Mouse (Mus musculus) megakaryocyte progenitor cell, adult 5-6 weeks (primary cell): ENCODE data around the gene Nkain1. TPM values are rescaled to one million over a fixed set of nuclear protein-coding genes. Genes with fewer than 3 reads are reported as not detected.

Experiments
- total RNA-seq, 2 experiments: library from RNA; stranded (forward) in 1 of 2; stranded (reverse) in 1 of 2; fragments of 157-497, 149-512 nt in 1 of 2; fragments of 200-1000 nt in 1 of 2; gene quantifications; 2 replicates each; pipeline versions ENCODE4 v1.2.3 to v1.2.4; 2015 to 2017

The Nkain1 gene
- total RNA-seq, 2 experiments from 2014 or later: 0.17 TPM; not detected in 1

Other genes with a start within 250 kb of the Nkain1 start
- 16.0 and 21.9 TPM in 2 replicates for gene Zcchc17, start 214.2 kb downstream of the Nkain1 start, total RNA-seq (2015)
- 81.3 and 132 TPM in 2 replicates for gene Zcchc17, start 214.2 kb downstream of the Nkain1 start, total RNA-seq (2017)
- 65.9 and 66.0 TPM in 2 replicates for gene Snrnp40, start 214.0 kb downstream of the Nkain1 start, total RNA-seq (2015)
- gene Snrnp40, start 214.0 kb downstream of the Nkain1 start, total RNA-seq (2017): 89.7 and 90.8 TPM in 2 replicates
- 60.2 and 61.5 TPM in 2 replicates for gene Pum1, start 89.1 kb upstream of the Nkain1 start, total RNA-seq (2015)
- 38.1 and 51.2 TPM in 2 replicates for gene Pum1, start 89.1 kb upstream of the Nkain1 start, total RNA-seq (2017)
- 0.69 and 2.0 TPM in 2 replicates for gene Sdc3, start 218.4 kb upstream of the Nkain1 start, total RNA-seq (2015)
- gene Sdc3, start 218.4 kb upstream of the Nkain1 start, total RNA-seq (2017): 0.44 and 0.75 TPM in 2 replicates